Mouse (Mus musculus) forebrain, embryonic 14.5 days (tissue): ENCODE data around the gene Tsc22d4. TPM values are rescaled to one million over a fixed set of nuclear protein-coding genes. Genes with fewer than 3 reads are reported as not detected.

Experiments
- polyA plus RNA-seq: library from polyadenylated mRNA; unstranded; fragments of >200 nt; fragmentation: Nextera tagmentation; extraction: Ambion mirVana; gene quantifications from 2 replicates; pipeline ENCODE4 v1.2.1, GENCODE M21; 2014

Tsc22d4 gene
- polyA plus RNA-seq, 1 experiment from 2014 or later: 52.3 TPM

Other genes starting within 250 kb of the Tsc22d4 start
- 81.2 and 98.0 TPM in 2 replicates for gene Pop7, start 243.2 kb upstream of the Tsc22d4 start, polyA plus RNA-seq
- gene Gigyf1, start 227.2 kb upstream of the Tsc22d4 start, polyA plus RNA-seq: 11.5 and 13.0 TPM in 2 replicates
- not detected in 2 replicates for gene Epo, start 212.5 kb upstream of the Tsc22d4 start, polyA plus RNA-seq
- gene Gnb2, start 212.2 kb upstream of the Tsc22d4 start, polyA plus RNA-seq: 598 and 644 TPM in 2 replicates
- 184 and 201 TPM in 2 replicates for gene Actl6b, start 192.2 kb upstream of the Tsc22d4 start, polyA plus RNA-seq
- gene Tfr2, start 175.9 kb upstream of the Tsc22d4 start, polyA plus RNA-seq: 1.8 and 1.9 TPM in 2 replicates
- gene Mospd3, start 144.7 kb upstream of the Tsc22d4 start, polyA plus RNA-seq: 44.4 and 58.4 TPM in 2 replicates
- 10.5 and 12.3 TPM in 2 replicates for gene Pcolce, start 131.9 kb upstream of the Tsc22d4 start, polyA plus RNA-seq
- 0.10 TPM in 1 of 2 replicates, not detected in the other for gene Fbxo24, start 116.7 kb upstream of the Tsc22d4 start, polyA plus RNA-seq
- gene Lrch4, start 116.6 kb upstream of the Tsc22d4 start, polyA plus RNA-seq: 12.3 and 12.4 TPM in 2 replicates
- gene Gm20605, start 116.6 kb upstream of the Tsc22d4 start, polyA plus RNA-seq: 4.6 and 6.6 TPM in 2 replicates
- gene Sap25, start 104.4 kb upstream of the Tsc22d4 start, polyA plus RNA-seq: 1.5 and 4.6 TPM in 2 replicates
- not detected in 2 replicates for gene Irs3, start 100.0 kb upstream of the Tsc22d4 start, polyA plus RNA-seq
- gene Agfg2, start 61.0 kb upstream of the Tsc22d4 start, polyA plus RNA-seq: 10.4 and 11.8 TPM in 2 replicates
- gene Nyap1, start 4.1 kb upstream of the Tsc22d4 start, polyA plus RNA-seq: 13.8 and 14.5 TPM in 2 replicates
- 55.1 and 60.0 TPM in 2 replicates for gene Ppp1r35, start 33.1 kb downstream of the Tsc22d4 start, polyA plus RNA-seq
- 13.1 and 13.2 TPM in 2 replicates for gene Mepce, start 41.9 kb downstream of the Tsc22d4 start, polyA plus RNA-seq
- gene Zcwpw1, start 42.1 kb downstream of the Tsc22d4 start, polyA plus RNA-seq: 7.3 and 7.7 TPM in 2 replicates
- 0.33 and 0.67 TPM in 2 replicates for gene Pilra, start 90.6 kb downstream of the Tsc22d4 start, polyA plus RNA-seq
- gene Pilrb1, start 112.4 kb downstream of the Tsc22d4 start, polyA plus RNA-seq: 0.17 TPM in 1 of 2 replicates, not detected in the other
- gene Pilrb2, start 126.1 kb downstream of the Tsc22d4 start, polyA plus RNA-seq: not detected in 2 replicates
- not detected in 2 replicates for gene Cyp3a13, start 175.9 kb downstream of the Tsc22d4 start, polyA plus RNA-seq
- 0.07 and 0.08 TPM in 2 replicates for gene Gjc3, start 217.4 kb downstream of the Tsc22d4 start, polyA plus RNA-seq
- not detected in 2 replicates for gene Azgp1, start 235.8 kb downstream of the Tsc22d4 start, polyA plus RNA-seq